Mouse (Mus musculus): ENCODE measurements at regions not wholly inside any gene's neighbourhood (a gene's known extent, or its start where the extent isn't known, plus 50 kb on each side); places are given as distances from the start of the nearest gene placed in this dataset.

DNA sequence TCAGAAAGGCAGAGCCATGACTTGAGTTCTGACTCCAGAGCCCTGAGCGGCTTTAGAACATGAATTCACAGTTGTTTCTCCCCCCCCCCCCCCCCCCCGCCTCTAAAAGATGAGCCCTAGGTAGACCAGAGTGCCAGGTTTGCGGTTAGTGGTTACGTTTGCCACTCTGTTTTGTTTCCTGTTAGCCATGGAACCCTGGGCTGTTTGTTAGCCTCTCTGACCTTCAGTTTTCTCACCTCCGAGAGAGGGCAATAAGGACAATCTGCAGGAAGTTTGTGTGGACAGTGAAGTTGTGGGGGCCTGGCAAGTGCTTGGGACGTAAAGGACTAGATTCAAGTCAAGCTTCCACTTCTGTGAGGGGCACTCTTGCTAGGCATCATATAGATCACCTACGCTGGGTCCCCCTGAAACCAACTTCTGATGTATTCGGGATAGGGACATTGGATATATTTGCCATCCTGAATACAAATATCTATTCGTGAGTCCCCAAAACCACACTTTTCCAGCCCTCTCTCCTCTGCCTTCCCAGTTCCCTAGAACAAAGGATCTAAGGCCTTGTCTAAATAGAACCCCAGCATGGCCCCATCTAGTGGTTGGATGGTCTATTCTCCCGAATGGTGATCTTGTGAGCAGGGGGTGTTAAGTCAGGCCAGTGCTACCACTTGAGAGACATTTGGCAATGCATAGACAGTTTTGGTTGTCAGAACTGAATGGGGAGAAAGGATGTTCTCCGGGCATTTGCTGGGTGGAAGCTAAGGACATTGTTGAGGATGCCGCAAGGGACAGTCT is 145.4 kb upstream of the Tle3 start:
- no peak for DNase-seq (ENCODE audit: low read depth, low spot score)

- DNase-seq (ENCODE audit: low read depth, low spot score) = no peak
Measured at GRCm38 (mm10) chr9:61227492-61228229, 144.5 kb upstream of the Tle3 start.

GRCm38 (mm10) chr9:61228230-61228631 is 143.9 kb upstream of the Tle3 start:
- DNase-seq (ENCODE audit: low read depth, low spot score) = no peak

DNA sequence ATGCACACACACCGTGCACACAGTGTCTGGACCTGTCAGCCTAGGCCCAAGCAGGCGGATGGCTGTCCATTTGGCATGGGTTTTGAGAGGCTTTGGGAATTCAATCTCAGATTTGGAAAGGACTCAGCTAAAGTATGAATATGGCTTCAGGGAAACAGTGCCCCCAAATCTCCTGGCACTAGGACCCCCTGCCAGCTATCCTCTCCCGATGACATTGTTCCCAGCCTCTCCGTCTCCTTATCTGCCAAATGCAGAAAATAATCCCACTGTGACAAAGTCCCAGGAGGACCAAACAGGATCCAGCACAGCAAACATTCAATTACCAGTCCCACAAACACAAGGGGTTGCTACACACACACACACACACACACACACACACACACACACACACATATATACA is 141.9 kb upstream of the Tle3 start:
- no peak for DNase-seq (ENCODE audit: low read depth, low spot score)

- DNase-seq (ENCODE audit: low read depth, low spot score) = no peak
Measured at GRCm38 (mm10) chr9:61232630-61233029, 139.5 kb upstream of the Tle3 start.

DNA sequence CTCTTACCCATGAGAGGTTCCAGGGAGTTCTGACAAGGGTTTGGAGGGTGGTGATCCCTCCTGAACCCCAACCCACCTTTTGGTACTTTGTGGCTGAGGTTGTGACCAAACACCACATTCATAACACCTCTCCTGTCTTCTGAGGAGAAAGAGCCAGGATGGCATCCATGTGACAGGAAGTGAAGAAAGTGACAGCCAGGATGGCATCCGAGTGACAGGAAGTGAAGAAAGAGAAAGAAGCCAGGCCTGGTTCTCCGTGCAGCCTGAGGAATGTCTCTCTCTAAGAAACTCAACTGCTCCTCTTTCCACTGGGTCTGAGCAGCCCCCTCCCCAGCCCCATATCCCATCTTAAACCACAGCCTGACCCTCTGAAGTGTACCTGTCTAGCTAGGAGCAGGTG is 138.9 kb upstream of the Tle3 start:
- DNase-seq (ENCODE audit: low read depth, low spot score) = no peak

GRCm38 (mm10) chr9:61235653-61236610 is 136.2 kb upstream of the Tle3 start:
- no peak for DNase-seq (ENCODE audit: low read depth, low spot score)

DNA sequence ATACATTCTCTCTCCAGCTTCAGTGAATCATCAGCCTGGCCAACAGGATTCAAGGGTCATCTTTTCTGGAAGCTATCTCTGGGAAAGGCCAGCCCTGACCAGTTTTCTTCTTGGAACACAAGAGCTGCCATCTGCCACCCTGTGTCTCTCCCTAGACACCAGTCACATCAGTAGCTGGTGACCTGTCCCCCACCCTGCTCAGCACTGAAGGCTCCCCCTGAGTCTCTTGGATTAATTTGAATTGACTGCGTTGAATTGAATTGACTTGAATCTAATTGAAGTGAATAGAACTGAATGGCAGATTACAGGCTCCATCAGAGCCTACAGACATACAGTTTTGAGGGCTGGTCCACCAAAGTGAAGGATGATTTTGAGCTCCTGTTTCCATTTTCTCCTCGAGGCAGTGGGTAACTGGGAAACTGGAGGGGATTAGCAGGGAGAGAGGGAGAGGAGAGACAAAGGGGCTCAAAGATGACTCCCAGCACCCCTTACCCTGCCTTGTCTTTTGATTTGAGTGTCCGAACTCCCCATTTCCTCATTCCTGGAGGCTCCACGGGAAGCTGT is 133.4 kb upstream of the Tle3 start:
- DNase-seq (ENCODE audit: low read depth, low spot score) = no peak

- no peak for DNase-seq (ENCODE audit: low read depth, low spot score)
Measured at GRCm38 (mm10) chr9:61239328-61239727, 132.8 kb upstream of the Tle3 start.

- DNase-seq (ENCODE audit: low read depth, low spot score) = no peak
Measured at GRCm38 (mm10) chr9:61241442-61241841, 130.7 kb upstream of the Tle3 start.

- no peak for DNase-seq (ENCODE audit: low read depth, low spot score)
Measured at GRCm38 (mm10) chr9:61242167-61242860, 129.9 kb upstream of the Tle3 start.

- no peak for DNase-seq (ENCODE audit: low read depth, low spot score)
Measured at GRCm38 (mm10) chr9:61243289-61243688, 128.9 kb upstream of the Tle3 start.

- DNase-seq (ENCODE audit: low read depth, low spot score) = no peak
Measured at GRCm38 (mm10) chr9:61249691-61250425, 122.3 kb upstream of the Tle3 start.

GRCm38 (mm10) chr9:61251606-61252005 is 120.6 kb upstream of the Tle3 start:
- no peak for DNase-seq (ENCODE audit: low read depth, low spot score)

GRCm38 (mm10) chr9:61253761-61254160 is 118.4 kb upstream of the Tle3 start:
- no peak for DNase-seq (ENCODE audit: low read depth, low spot score)

DNA sequence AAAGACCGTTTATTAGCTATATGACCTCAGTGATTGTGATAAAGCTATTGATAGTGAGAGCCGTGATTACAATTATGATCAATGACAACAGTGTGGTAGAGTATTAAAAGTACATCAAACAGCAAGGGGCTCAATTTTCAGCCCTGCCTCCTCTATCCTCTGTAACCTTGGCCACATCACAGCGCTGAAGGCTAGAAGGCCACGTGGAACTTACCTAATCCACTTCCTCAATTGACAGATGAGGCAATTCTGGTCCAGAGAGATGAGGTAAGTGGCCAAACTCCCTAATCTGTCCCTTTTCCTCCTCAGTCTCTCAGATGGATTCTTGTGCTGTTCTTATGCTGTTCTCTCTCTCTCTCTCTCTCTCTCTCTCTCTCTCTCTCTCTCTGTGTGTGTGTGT is 114.7 kb upstream of the Tle3 start:
- DNase-seq (ENCODE audit: low read depth, low spot score) = no peak

DNA sequence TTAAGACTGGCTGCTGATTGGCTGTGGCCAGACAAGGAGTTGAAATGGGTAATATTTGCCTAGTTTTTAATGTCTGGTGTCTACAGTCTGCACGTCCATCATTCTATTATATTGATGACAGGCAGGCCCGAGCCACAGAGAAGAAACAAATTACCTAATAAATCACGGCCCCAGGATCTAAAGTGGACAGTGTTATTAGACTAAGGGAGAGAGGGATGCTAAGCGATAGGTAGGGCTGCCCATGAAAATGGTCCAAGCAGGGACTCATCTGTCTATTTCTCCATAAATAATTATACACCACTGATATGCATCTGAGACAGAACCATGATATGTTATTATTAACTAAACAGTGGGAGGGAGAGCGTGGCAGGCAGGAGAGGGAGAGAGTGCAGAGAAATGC is 114.1 kb upstream of the Tle3 start:
- DNase-seq (ENCODE audit: low read depth, low spot score) = no peak

DNA sequence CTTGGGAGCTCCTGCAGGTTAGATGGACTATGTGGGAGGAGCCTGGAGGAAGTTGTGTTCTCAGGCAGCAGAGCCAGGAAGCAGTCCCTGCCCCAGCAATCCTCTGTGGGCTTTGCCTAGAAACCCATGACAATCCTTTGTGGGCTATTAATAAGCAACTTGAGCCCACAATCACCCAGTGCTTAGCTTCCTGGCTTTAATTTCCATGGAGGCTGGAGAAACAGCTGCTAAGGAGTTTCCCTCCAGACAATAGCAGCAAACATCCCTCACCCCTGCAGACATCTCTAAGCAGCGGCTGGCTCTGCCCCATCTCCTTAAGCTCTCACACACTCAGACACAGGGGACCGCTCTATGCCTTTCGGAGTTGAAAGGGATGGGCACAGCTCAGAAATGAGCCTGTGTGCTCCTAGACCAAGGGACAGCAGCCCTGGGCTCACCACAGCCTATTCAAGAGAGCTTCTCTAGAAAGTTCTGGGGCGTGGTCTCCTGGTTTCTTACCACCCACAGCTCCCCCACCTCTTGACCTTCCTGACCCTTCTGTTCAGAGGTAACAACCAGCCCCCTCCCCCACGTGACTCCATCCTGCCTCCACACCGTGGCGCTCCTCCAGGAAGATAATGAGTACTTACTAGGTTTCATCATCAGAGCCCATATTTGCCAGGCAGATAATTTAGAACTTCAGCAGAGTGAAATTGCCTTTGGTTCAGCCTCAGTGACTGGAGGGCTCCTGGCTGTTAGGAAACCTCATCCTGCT is 112.6 kb upstream of the Tle3 start:
- no peak for DNase-seq (ENCODE audit: low read depth, low spot score)

GRCm38 (mm10) chr9:61261263-61261662 is 110.9 kb upstream of the Tle3 start:
- no peak for DNase-seq (ENCODE audit: low read depth, low spot score)
